Mouse (Mus musculus) c-Kit-positive CD71-positive TER-119-positive erythroid progenitor cells, embryonic 14.5 days (primary cell): ENCODE measurements around the gene C2cd3.
A peak's percentile ranks its signal among the peaks of the same experiment; 100 is the strongest.

Source experiments
- DNase-seq: peaks from one replicate; pipeline ENCODE4 v3.0.0-alpha.2; 2013; ENCODE audit warnings: low spot score

The C2cd3 gene

DNA sequence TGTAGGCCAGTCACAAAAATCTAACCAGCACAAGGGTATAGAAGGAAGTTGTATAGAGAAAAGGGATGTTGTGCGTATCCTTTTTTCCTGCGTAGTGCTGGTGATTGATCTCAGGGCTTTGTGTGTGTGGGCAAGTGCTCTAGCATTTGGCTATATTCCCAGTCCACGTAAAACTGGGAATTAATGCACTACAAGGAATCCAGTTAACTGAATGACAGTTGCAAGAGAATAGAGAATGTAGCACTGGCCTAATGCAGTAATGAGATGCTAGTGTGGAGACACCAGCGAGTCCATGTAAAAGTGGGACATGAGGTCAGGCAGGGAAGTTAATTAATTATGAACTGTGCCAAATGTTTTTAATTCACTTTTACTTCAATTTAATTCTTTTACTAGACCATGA lies 30.7 kb downstream of the C2cd3 start:
- no peak for DNase-seq

DNA sequence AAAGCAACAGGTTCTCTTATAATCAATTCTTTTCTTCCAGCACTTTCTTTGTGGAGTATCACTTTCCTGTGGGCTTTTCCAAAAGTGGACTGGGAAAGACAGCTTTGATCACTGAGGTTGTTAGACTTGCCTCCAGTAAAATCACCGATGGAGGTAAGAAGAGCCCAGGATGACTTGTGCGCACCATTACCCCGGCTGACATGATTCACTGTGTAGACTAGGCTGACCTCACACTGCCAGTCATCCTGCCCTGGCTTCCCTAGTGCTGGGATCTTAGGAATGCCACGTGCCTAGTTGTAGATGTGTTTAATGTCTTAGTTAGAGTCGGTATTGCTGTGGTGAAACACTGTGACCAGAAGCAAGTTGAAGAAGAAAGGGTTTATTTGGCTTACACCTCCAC lies 35.6 kb downstream of the C2cd3 start:
- no peak for DNase-seq

DNA sequence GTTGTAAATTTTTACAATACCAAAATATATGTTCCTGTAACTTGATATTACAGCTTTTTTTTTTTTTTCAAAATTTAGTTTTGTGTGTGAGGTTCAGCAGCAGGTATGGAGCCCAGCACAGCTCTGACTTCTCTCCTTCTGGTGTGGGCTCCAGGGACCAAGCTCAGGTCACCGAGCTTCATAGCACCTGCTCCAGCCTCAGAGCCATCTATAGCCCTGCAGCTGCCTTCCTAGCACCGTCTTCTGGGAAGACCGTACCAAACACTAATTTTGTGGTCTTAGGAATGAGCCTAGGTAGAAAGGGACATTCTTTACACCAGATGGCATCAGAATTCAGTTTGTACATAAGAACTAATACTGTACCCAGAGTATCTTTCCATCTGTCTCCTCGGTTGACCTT lies 36.7 kb downstream of the C2cd3 start:
- DNase-seq, result no peak

DNA sequence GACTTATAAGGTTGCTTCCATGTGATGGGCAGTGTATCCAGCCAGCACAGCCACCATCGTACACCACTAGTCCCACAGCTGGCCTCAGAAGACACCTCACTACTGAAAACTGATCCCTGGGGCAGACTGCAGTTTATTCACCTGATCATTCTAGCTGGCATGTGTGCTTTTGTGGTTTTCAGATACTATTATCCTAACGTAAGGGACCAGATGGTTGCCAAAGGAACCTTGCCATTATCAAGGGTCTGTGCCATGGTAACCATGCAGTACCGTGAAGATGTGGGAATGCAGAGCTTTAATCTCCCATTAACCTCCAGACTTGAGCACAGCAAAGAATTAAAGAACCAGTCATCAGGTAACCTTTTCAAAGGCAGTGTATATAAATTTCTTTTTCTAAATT lies 53.8 kb downstream of the C2cd3 start:
- DNase-seq, result no peak

DNA sequence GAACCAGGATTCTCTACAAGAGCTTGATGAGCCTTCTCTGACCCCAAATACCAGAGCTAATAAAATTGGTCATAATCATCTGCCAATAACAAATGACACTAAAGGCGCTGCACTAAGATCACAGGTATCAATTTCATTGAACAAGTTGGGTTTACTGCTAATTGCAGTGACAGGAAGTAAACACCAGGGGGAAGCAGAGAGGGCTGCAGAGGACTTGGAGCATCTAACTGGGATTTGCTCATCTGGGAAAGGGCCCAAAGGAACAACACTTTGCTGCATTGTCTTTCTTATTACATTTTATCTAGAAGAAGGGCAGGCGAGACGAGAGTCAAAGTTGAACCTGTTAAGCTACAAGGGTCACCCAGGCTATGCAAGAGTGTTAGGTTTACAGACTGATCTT lies 57.1 kb downstream of the C2cd3 start:
- peak; percentile 59 for DNase-seq

DNA sequence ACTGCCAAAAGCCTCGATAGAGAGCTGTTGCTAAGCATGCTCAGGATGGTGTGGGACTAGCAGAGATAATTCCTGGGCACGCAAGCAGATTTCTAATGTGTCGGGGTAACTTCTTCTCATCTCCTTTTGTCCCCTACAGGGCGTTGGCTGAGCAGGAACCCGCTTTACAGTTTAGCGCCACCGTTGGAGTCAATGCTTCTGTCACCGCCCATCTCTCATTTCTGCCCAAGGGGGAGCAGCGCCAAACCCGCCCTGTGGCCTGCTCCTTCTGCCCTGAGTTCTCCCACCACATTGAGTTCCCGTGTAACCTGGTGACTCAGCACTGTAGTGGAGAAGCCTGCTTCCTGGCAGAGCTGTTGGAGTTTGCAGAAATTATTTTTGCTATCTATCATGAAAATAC lies 57.9 kb downstream of the C2cd3 start:
- no peak for DNase-seq

DNA sequence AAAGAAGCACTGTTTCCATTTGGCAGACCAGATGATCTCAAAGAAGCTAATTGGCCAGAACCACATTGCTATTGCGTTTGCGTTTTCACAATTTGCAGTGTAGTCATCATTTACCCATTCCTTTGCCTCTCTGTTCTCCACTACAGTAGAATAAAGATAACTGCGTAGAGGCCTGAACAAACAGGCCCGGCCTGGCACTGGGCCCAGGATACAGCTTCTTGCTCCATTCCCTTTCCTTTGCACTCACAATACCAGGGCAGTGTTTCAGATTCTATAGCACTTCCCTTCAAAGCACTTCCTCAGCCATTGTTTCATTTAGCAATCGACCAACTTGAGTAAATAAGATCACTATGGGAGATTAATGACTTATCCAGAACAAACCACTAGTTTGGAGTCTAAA lies 59.1 kb downstream of the C2cd3 start:
- no peak for DNase-seq

DNA sequence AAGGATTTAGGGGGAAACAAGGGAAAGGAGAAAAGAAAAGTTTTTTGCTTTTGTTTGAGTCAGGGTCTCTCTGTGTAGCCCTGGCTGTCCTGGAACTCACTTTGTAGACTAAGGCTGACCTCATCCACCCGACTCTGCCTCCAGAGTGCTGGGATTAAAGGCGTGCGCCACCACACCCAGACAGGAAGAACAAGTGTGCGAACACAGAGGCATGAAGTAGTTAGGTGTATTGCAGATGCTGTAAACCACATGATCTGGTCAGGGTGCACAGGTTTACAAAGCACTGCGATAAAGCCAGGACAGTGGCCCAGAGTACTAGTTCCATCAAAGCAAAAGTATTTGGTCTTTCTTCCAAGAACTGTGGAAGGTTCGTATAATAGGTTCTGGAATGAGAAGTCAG lies 61.3 kb downstream of the C2cd3 start:
- DNase-seq, result no peak

DNA sequence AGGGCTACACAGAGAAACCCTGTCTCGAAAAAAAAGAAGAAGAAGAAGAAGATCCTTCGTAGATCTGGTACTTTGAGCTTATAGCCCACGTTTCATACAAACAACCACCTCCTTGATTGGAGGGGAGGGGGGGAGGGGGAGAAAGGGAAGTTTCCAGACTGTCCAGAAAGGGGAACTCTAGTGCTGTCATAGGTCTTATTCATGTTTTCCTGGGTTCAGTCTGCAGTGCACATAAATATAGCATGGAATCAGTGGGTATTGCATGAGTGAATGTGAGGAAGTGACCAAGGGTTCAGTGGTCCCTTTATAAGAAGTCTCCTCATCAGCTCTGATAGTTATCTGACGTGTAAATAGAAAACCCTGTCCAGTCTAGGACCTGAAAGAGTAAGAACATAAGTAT lies 71.7 kb downstream of the C2cd3 start:
- DNase-seq, result no peak

DNA sequence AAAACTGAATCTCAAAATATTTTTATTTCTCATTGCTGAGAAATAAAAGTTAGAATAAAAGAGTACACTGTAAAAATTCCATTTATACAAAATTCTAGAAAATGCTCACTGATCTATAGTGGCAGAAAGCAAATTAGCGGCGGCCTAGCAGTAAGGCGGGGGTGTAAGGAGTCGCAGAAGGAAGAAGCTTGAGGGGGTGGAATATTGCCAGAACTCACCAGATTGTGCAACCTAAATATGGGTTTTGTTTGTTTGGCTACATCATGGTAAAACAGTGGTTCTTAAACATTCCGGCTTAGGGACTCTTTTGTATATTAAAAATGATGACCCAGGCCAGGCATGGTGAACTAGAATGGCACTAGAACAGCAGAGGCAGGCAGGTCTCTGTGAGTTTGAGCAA lies 74.2 kb downstream of the C2cd3 start:
- no peak for DNase-seq

DNA sequence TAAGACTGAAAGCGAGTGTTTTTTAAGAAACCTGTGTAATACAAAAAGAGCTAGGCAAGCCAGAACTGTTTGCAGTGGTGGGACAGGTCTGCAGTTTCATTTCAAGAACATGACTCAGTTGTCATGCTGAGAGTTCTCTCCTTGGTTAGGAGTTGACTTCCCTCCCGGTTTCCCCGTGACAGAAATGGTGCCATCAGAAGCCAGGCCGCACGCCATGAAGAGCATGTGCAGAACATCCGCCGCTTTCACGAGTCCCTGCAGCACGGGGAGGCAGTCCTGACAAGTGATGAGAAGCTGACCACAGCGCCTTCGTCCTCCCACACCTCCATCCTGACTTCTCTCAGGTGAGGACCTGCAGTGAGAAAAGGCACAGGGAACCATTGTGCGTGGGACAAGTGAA lies 76.5 kb downstream of the C2cd3 start:
- no peak for DNase-seq

DNA sequence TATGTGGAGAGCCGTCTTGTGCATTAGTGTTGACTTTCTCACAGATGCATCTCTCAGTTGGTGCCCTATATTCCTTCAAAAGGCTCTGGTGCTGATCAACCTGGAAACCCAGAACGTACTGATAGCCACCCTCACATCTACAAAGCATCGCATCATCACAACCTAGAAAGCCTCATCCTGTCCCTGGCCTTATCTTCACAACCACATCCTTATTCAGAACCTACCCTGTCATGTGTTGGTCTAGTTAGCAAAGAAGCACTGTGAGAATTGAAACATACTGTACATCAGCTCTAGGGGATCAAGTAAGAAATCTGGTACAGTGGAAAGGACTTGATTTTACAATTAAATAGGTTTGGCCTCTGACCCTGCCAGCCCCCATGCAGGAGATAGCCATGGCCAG lies 77.0 kb downstream of the C2cd3 start:
- no peak for DNase-seq

DNA sequence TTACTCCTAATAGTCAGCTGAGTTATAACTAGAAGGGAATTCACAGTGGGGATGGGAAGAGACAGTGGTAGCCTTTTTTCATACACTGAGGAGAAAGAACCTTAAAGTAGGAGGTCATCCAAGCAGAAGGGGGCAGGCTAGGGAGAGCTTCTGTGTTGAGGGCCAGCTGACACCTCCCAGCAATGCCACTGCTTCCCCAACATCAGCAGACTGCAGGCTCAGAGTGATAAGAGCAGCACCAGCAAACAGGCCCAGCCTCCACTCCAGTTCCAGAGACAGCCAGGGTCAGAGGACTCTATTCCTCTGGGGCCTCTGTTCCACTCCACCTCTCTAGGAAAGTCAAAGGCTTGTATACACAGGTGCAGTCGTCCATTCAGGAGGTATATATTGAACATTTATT lies 86.1 kb downstream of the C2cd3 start:
- DNase-seq, result peak; percentile 76

DNA sequence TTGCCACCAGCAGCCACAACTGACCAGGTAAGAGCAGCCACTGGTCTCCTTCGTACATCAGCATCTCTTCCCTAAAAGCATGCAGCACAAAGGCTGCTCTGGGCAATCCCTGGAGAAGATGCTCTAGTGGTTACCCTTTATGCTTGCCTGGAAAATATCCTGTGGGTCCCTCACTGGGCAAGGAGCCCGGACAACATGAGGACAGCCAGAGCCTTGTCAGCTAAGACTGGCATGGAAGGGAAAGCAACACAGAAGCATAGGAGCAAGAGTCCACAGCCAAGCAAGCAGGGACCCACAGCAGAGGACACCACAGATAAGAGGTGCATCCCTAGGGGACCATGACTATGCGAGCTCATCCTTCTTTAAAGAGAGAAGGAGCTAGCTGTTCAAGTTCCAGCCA lies 87.8 kb downstream of the C2cd3 start:
- no peak for DNase-seq

DNA sequence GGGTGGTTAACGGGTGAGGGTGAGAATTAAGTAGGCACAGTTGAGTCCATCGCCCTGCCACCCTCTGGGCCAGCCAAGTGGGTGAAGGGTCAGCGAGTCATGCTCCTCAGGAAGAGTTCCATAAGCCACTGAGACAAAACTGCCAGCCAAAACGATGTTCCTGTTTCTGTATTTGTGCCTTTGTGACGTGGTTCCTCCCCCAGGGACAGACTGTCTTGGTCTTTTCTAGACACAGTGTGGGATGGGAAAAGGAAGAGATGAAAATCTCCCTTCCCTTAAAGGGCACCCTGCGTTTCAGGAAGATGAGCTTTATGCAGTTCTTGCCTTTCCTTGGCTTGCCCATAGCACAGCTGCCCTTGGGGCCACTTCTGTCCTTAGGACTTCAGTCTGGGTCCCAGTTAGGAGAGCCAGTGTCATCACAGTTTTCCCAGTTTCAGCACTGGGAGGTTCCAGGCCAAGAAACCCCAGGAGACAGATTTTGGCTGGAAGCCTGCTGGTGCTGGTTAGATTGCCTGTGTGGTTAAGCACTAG lies 89.7 kb downstream of the C2cd3 start:
- DNase-seq, result no peak

DNA sequence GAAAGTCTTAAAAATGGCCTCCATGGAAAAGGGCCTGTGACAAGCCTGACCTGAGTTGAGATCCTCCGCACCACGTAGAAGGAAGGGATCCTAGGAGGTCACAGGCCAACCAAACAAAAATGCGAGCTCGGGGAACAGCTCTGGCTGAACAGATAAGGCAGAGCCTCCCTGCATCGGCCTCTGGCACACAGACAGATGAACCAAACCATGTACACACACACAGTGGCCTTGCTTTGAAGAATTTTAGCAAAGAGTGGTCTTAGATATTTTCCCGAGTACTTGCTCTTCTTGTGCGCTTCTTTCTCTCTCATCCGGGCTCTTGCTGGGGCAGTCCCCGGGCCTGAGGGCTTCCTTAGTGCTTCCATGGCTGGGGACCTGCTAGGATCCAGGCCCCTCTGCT lies 91.2 kb downstream of the C2cd3 start:
- DNase-seq, result peak; percentile 87

DNA sequence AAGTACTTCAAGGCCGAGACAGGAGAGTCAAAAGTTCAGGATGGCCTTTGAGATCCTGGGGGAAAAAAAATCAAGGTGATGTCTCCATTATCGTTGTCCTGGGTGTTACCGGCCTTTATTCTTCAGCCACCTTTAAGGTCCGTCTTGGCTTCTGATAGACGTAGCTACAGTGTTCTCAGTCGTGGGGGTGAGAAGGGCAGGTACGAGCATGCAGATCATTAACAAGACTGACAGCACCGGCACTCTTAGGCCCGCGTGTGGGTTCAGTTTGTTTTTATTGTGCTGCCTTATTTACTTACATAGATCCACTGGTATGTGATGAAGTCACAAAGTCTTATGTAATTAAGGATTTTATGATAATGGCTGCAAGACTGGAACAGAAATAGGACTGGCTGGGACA lies 91.7 kb downstream of the C2cd3 start:
- no peak for DNase-seq

DNA sequence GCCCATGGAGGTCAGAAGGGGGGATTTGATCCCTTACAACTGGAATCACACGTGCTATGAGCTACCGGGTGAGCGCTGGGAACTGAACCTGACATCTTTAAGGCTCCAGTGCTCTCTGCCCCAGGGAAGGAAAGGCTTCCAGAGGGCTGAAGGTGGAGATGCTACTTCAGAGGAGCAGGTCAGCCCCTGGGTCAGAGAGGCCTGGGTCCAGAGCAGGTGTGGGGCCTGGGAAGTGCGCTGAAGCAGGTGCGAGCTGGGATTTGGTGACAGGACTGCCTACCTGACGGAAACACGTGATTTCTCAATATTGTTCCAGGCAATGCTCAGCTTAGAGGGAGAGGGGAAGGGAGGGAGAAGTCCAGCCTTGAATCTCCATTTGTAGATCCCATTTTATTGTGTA lies 92.2 kb downstream of the C2cd3 start:
- no peak for DNase-seq

DNA sequence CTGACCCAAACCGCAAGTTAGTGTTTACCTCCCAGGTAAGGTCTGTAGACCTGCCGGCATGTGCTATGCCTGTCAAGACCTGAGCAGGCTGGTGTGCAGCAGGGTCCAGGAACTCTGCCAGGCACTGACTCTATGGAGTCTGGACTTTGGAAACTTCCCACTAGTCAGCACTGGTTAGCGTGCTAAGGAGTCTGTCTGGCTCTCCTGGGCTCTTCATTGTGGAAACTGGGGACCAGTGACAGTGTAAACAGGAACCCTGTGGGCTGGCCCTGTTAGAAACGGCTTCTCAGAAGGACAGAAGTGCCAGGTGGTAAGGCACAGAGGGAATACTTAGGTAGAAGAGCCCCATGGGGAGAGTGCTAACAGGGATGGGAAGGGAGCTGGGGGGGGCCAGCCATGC lies 93.2 kb downstream of the C2cd3 start:
- DNase-seq, result no peak

DNA sequence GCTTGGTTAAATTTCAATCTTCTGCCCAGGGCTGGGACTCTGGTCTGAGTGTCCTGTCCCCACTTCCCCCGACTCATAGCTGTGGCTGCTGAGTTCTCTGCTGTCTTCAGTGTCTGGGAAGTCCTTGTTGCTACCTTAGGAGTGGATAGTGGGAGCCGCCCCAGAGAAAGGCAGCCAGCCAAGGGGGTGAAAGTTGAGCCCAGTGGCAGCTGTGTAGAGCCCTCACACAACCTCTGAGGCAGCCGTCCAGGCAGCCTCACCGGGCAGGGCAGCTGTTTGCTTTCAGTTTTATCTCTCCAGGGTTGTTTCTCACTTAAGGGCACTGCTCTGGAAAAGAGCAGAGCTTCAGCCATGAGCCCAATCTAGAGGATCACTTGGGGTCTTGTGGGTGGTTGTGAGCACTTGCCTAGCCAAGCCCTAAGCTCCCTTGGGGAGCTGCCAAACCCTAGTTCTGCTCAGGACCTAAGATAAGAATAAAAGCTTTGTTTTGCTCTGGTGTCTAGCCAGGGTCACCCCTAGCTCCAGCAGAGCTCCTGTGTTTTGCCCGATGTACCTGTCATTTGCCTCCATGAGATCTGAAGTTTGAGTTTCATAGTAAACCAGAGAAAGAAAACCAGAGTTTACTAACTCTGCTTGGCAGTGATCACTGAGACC lies 93.8 kb downstream of the C2cd3 start:
- DNase-seq, result no peak

DNA sequence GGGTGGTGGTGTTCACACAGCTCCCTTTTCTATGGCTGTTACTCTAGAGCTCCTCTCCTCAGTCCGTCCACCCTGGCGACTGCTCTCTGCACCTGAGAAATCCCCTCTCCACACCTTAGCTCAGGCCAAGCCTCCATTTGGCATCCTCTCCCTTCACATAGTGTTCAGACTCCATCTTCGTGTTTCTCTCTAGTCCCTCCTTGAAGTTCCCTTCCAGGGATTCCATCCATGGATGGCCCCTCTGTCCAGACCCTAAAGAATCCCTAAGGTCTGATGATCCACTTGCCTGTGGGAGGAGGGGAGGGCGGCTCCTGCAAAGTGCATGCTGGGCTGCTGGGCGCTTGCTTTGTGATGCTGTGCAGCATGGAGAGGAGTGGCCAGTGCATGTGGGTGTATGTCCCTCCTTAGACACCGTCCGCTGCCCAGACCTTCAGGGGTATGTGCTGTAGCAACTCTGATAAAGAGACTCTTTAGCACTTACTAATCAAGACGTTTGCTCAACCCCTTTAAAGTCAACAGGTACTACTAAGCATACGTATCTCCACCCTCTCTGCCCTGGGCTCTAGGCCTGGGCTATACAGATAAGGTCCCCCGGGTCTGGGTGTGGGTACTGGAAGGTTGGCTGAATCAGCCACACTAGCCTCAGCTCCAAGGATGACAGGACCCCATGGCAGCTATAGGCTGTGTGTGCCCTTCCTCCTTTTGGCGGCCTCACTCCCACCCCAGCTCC lies 94.9 kb downstream of the C2cd3 start:
- DNase-seq, result peak; percentile 95

DNA sequence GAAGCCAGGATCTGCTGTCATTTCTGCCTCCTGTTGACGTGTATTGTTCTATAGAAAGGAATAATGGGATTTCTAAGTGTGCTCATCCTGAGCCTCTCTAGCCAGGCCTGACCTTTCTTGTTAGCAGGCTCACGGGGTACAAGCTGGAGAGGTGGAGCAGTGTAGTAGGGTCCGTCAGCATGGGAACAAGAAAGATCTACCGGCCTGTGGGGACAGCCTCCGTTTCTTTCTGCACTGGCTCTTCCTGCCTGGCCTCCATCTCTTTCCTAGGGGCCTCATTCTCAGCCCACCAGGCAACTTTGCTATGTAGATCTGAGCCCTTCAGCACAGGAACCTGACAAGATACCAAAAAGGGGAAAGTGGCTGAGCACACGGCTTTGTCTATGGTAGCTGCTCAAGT lies 96.7 kb downstream of the C2cd3 start:
- no peak for DNase-seq

DNA sequence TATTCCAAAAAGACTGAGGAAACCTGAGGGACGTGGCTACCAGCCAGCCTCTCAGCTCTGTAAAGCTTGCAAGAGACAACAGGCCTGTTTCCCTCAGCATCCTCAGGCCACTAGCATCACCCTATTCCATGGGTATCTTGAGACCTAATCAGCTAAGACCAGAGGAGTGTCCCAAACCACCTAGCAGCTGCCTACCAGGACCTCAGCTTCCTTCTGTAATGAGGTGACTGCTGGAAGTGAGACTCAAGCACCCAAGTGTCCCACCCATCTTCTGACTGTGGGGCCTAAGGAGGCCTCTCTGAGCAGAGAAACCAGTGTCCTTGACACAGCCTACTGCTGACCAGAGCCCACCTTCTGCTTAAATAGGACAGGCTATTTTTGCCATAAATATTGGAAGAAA lies 97.5 kb downstream of the C2cd3 start:
- peak; percentile 37 for DNase-seq
